18 mouse cellular contexts compared by ENCODE assay signal in genomic region chr7:138061116-138061515, GRCm38 (mm10).
DNase-seq lines count a peak whose midpoint lies in the region; ATAC-seq lines count a peak whose summit lies in the region.
"Had no signal": no experiment of that assay in that cellular context is flagged by ENCODE, and none has a peak within 500 bp of the region (broad histone marks: within the 10 kb centered on the region; RNA-seq: fewer than 3 reads in every experiment).

No protein-coding gene starts in this region.

- no peaks in the 10 kb centered on the region for H3K27me3 ChIP-seq in forebrain, embryonic 13.5 days
- H3K27me3 ChIP-seq: liver, embryonic 13.5 days; megakaryocyte, embryonic 14.5 days had no signal

- H3K9ac ChIP-seq in forebrain, embryonic 13.5 days: no peak overlapping the region
- H3K9ac ChIP-seq: forebrain, postnatal 0 days; liver, embryonic 13.5 days had no signal

- no peaks in the 10 kb centered on the region for H3K4me1 ChIP-seq in forebrain, embryonic 13.5 days
- H3K4me1 ChIP-seq: heart, embryonic 10.5 days; liver, embryonic 13.5 days; megakaryocyte, embryonic 14.5 days had no signal

- H3K27ac ChIP-seq in forebrain, embryonic 13.5 days: no peak overlapping the region
- H3K27ac ChIP-seq: heart, embryonic 10.5 days; liver, embryonic 13.5 days had no signal

- H3K9me3 ChIP-seq in forebrain, embryonic 13.5 days (replicated peaks): no peaks in the 10 kb centered on the region
- H3K9me3 ChIP-seq: heart, embryonic 10.5 days; liver, embryonic 13.5 days had no signal

- peak; percentile 2 for DNase-seq in kidney, postnatal 14 days
- DNase-seq in kidney, postnatal 10 days: no peak
- peak; percentile 43 for DNase-seq in adrenal gland, adult 8-10 months
- DNase-seq in embryo, embryonic 10.5 days (ENCODE audit: low spot score): peak; percentile 77
- peak; percentile 70 for DNase-seq in mesoderm, embryonic 11.5 days (ENCODE audit: low read depth, low spot score)
- no peak for DNase-seq in natural killer cell, adult 2 months (ENCODE audit: low spot score in 2 of 2)
- DNase-seq: cerebellum, adult 11 months; forebrain, postnatal 0 days; gastrocnemius, postnatal 14 days; heart, postnatal 4 days; liver, embryonic 13.5 days; right cerebral cortex, postnatal 4 days; thymus, adult 18-20 months had no signal

- 42% methylated on average over 7 of the region's 7 CpGs for WGBS in forebrain, embryonic 13.5 days

- H3K4me3 ChIP-seq in forebrain, embryonic 13.5 days: no peak overlapping the region
- H3K4me3 ChIP-seq: heart, embryonic 10.5 days; liver, embryonic 13.5 days; megakaryocyte, embryonic 14.5 days had no signal

- no peak overlapping the region for H3K4me2 ChIP-seq in forebrain, embryonic 13.5 days
- H3K4me2 ChIP-seq: liver, embryonic 13.5 days had no signal

- ATAC-seq in forebrain, embryonic 13.5 days: no peak
- ATAC-seq in cerebellum, adult (ENCODE audit: insufficient number of reproducible peaks, low FRiP score, low TSS enrichment): no peak
- ATAC-seq: forebrain, postnatal 0 days; intestine, postnatal 0 days had no signal

- no peaks in the 10 kb centered on the region for H3K36me3 ChIP-seq in forebrain, embryonic 13.5 days (ENCODE audit: poor library complexity, severe bottlenecking)
- H3K36me3 ChIP-seq: heart, embryonic 10.5 days; liver, embryonic 13.5 days had no signal

Comparison
In these comparisons a context has a peak if more than half of its experiments do, and no peak if none do; other contexts are left out.
1. DNase-seq: peak in kidney, postnatal 14 days (single experiment), adrenal gland, adult 8-10 months (single experiment), embryo, embryonic 10.5 days (single experiment) and mesoderm, embryonic 11.5 days (single experiment); none in kidney, postnatal 10 days (single experiment) and natural killer cell, adult 2 months (0 of 2).